Mouse (Mus musculus) bone marrow macrophage, adult 2 months (primary cell): ENCODE measurements around the gene Tnrc6b.

ENCODE experiments used
- CTCF ChIP-seq: IDR thresholded peaks from 2 replicates; pipeline ENCODE4 v1.5.1; 2012; ENCODE audit warnings: low read depth, mild to moderate bottlenecking, low read length, moderate library complexity
- POLR2A ChIP-seq: IDR thresholded peaks from 2 replicates; pipeline ENCODE4 v1.6.1; 2012; ENCODE audit warnings: mild to moderate bottlenecking, low read depth, low read length, borderline replicate concordance

GRCm38 (mm10) chr15:80732266-80733030 is 21.3 kb downstream of the Tnrc6b start:
- no peak for TF ChIP-seq POLR2A
- TF ChIP-seq CTCF, result no peak
